In the genomic region with DNA sequence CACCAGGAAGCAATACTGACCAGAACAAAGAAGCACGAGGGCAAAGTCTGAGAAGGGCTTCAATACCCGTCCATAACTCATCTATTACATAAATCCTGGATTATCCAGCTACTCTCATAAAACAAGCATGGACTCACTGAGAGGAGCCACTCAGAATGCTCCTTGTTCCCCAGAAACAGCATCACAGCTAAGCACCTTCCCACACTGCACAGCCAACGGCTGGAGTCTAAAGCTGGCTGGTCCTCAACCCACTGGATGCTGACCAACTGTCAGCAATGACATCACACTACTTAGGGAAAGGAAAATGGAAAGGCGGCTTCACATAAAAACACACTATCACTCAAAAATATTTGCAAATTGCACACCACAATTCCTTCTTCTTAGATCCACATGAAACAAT, we compare ENCODE assay signal across 12 mouse cellular contexts. TPM values are rescaled to one million over a fixed set of nuclear protein-coding genes. Genes with fewer than 3 reads are reported as not detected.
DNase-seq lines count a peak whose midpoint lies in the region.
"Had no signal": no experiment of that assay in that cellular context is flagged by ENCODE, and none has a peak within 500 bp of the region (broad histone marks: within the 10 kb centered on the region; RNA-seq: fewer than 3 reads in every experiment).

No protein-coding gene starts in this region.

- DNase-seq in heart, postnatal 10 days, result peak; percentile 48 to 61
- DNase-seq in heart, adult 9 months (ENCODE audit: low spot score in 2 of 2), result no peak
- DNase-seq in left cerebral cortex, postnatal 4 days, result peak; percentile 39
- DNase-seq in left cerebral cortex, adult 18-20 months (ENCODE audit: low spot score in 2 of 2), result no peak
- DNase-seq in NIH3T3 (ENCODE audit: low read depth) (peak; percentile 11), adipocyte (ENCODE audit: low spot score) (peak; percentile 7)
- no peak for DNase-seq in testis, postnatal 14 days (ENCODE audit: low spot score)
- DNase-seq: adrenal gland, adult 8-10 months; embryo, embryonic 11 days; liver, embryonic 13.5 days had no signal

- intact Hi-C loops in heart, postnatal 10 days (cut with DNase I), result no loop called here
- intact Hi-C loops in left cerebral cortex, postnatal 4 days (cut with DNase I), result no loop called here

RNA-seq across cellular contexts. Expression of gene Exoc2, which starts 5.6 kb away (rescaled TPM):
- total RNA-seq in heart, postnatal 10 days (2021), result 10 to 100 TPM; 18.5 to 20.6 TPM
- total RNA-seq in left cerebral cortex, postnatal 4 days (2021), result 10 to 100 TPM; 62.9 to 66.2 TPM
- total RNA-seq in left cerebral cortex, adult 18-20 months (2021), result 10 to 100 TPM; 42.6 to 44.8 TPM

RNA-seq across cellular contexts. Expression of gene Gm5447, which starts 5.7 kb away (rescaled TPM):
- total RNA-seq in heart, postnatal 10 days (2021), result not detected
- total RNA-seq in left cerebral cortex, postnatal 4 days (2021), result under 1 TPM; 0.20 to 0.28 TPM
- not detected for total RNA-seq in left cerebral cortex, adult 18-20 months (2021)
- total RNA-seq: heart, adult 18-20 months; neutrophil, adult 5-6 weeks had no signal

RNA-seq across cellular contexts. Expression of gene Hus1b, which starts 20.8 kb away (rescaled TPM):
- total RNA-seq in heart, postnatal 10 days (2021), result under 1 TPM; 0.30 to 0.43 TPM
- total RNA-seq in left cerebral cortex, postnatal 4 days (2021), result 1 to 10 TPM; 1.0 to 1.2 TPM
- total RNA-seq in left cerebral cortex, adult 18-20 months (2021), result under 1 TPM; 0.47 to 0.72 TPM

Comparison
In these comparisons a context has a peak if more than half of its experiments do, and no peak if none do; other contexts are left out.
1. DNase-seq: peak in heart, postnatal 10 days (2 of 2), left cerebral cortex, postnatal 4 days (single experiment), NIH3T3 (single experiment) and adipocyte (single experiment); none in heart, adult 9 months (0 of 2), left cerebral cortex, adult 18-20 months (0 of 2) and testis, postnatal 14 days (single experiment).